Mouse (Mus musculus) liver, postnatal 0 days (tissue): ENCODE results near the gene Vegfa.

Experiments
- CTCF ChIP-seq: sonication (generic); IDR thresholded peaks from 2 replicates; pipeline ENCODE4 v1.5.1; 2016; ENCODE audit warnings: antibody characterized with exemption, low read depth
- EP300 ChIP-seq: IDR thresholded peaks from 2 replicates; pipeline ENCODE4 v1.6.1; 2016; ENCODE audit warnings: antibody characterized with exemption, low read depth, mild to moderate bottlenecking

DNA sequence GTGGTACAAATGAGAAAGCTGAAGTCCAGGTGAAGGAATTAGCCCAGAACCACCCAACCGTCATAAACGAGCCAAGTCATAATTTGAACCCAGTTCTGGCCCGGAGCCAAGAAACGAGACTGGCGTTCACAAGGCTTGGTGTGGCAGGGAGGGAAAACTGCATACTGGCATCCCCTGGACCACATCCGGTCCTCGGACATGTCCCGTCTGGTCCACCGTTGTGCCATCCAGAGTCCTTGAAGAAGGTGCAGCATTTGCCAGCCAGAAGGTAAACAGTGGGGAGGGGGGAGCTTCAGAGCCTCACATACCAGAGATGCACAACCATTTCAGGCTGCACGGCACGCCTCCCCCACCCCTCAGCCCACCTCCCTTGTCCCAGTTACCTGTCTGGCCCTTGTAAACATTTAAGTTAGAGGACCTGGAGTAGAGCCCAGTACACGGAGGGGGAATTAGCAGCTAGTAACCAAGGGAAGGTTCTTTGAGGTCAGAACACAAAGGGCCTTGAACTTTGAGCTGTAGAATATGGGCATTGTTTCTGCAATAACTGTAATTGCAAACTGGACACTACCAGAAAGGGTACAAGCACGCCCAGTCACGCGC lies 27.2 kb upstream of the Vegfa start:
- TF ChIP-seq CTCF = no peak
- TF ChIP-seq EP300 = no peak
